Mouse (Mus musculus): ENCODE measurements at regions not wholly inside any gene's neighbourhood (a gene's known extent, or its start where the extent isn't known, plus 50 kb on each side); places are given as distances from the start of the nearest gene placed in this dataset.

DNA sequence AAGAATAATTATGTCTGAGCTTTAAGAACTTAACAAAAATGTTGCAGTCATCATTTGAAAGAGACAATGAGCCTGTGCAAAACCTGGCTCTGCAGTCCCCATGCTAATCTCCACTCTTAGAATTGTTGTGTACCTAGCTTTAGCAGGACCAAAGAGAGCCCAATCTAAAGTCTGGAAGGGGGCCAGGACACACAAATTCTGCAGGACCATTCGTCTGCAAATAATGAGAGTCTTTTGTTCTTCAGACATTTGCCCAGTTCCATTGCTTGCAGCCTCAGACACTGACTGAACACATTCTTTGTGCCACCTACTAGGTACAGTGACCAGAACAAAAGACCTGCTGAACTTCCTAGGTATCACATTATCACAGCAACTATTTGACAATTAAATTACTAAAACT is 620.0 kb upstream of the Agtr1b start:
- no peak for TF ChIP-seq POLR2A (IDR thresholded peaks at IDR 0.05; ENCODE audit: insufficient read depth, low read depth, low read length)
- no peak for TF ChIP-seq CTCF (IDR thresholded peaks at IDR 0.05; ENCODE audit: insufficient read depth, low read depth, low read length)
